Comparison of ENCODE assay signal across 8 mouse cellular contexts in the genomic region with DNA sequence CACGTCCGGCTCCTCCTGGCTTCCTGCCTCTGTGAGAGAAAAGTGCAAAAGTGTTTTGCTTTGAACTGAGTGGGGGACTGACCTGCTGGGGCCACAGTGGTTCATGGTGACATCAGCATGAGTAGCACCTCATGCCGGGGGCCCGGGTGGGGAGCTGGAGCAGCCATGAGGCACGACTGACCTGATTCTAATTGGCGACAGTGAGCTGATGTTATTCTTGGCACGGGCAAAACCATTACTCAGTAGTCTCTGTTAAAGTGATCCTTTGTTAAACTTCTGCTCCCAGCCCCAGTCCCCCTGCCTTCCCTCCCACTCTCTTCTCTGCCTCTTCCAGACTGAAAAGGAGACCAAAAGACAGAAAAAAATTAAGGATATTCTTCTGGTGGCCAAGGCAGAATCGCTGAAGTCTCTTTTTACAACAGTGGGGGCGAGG.
DNase-seq lines count a peak whose midpoint lies in the region; ATAC-seq and TF ChIP-seq lines count a peak whose summit lies in the region.

No protein-coding gene starts in this region.

- H3K36me3 ChIP-seq in hindbrain, embryonic 16.5 days (ENCODE audit: control insufficient read depth, insufficient read depth, low read length): no peaks in the 10 kb centered on the region; the same call in 1 of the 2 replicates
- H3K36me3 ChIP-seq in lung, postnatal 0 days (ENCODE audit: insufficient read depth, low read length): no peaks in the 10 kb centered on the region
- H3K36me3 ChIP-seq in testis, adult 2 months (ENCODE audit: control insufficient read depth, insufficient read depth, low read length): peaks cover 2% of the 10 kb centered on the region; the same call in 1 of the 2 replicates

- no peak for TF ChIP-seq POLR2A in testis, adult 2 months (IDR thresholded peaks at IDR 0.05; ENCODE audit: control insufficient read depth, low read depth, low read length)

- peak overlapping the region; percentile 83 for H3K27ac ChIP-seq in left cerebral cortex, adult 2 months
- H3K27ac ChIP-seq in hindbrain, embryonic 16.5 days (ENCODE audit: low read depth, low read length): no peak overlapping the region
- H3K27ac ChIP-seq in lung, postnatal 0 days (ENCODE audit: low read length): peak overlapping the region; percentile 43; the same call in 1 of the 2 replicates
- peak overlapping the region; percentile 64 for H3K27ac ChIP-seq in testis, adult 2 months (ENCODE audit: control insufficient read depth, insufficient read depth, low read depth, low read length)

- peaks cover 7% of the 10 kb centered on the region for H3K4me1 ChIP-seq in hindbrain, embryonic 16.5 days (ENCODE audit: control insufficient read depth, insufficient read depth, low read depth, low read length)
- H3K4me1 ChIP-seq in lung, postnatal 0 days (ENCODE audit: insufficient read depth, low read depth, low read length): peaks cover 6% of the 10 kb centered on the region; the same call in 1 of the 2 replicates
- peaks cover 2% of the 10 kb centered on the region; the same call in 1 of the 2 replicates for H3K4me1 ChIP-seq in testis, adult 2 months (ENCODE audit: control insufficient read depth, insufficient read depth, low read length)

- no peak for TF ChIP-seq EP300 in lung, postnatal 0 days (IDR thresholded peaks at IDR 0.05)

- intact Hi-C loops in left cerebral cortex, adult 2 months (cut with DNase I): loop anchor here (2.0 to 5.0 kb wide), 2 partner anchors 44 to 77 kb away; a partner anchor contains a TSS

- ATAC-seq in hindbrain, embryonic 16.5 days: peak; percentile 76
- ATAC-seq in lung, postnatal 0 days: peak; percentile 63

- no peak overlapping the region for H3K4me3 ChIP-seq in left cerebral cortex, adult 2 months
- no peak overlapping the region for H3K4me3 ChIP-seq in hindbrain, embryonic 16.5 days (ENCODE audit: low read length)
- H3K4me3 ChIP-seq in lung, postnatal 0 days (ENCODE audit: low read depth, low read length): no peak overlapping the region
- no peak overlapping the region for H3K4me3 ChIP-seq in testis, adult 2 months (ENCODE audit: control insufficient read depth, low read depth, low read length)

- no peaks in the 10 kb centered on the region for H3K9me3 ChIP-seq in hindbrain, embryonic 16.5 days (ENCODE audit: control insufficient read depth, low read length)
- no peaks in the 10 kb centered on the region for H3K9me3 ChIP-seq in lung, postnatal 0 days (ENCODE audit: low read length)

- no peak overlapping the region for H3K9ac ChIP-seq in hindbrain, embryonic 16.5 days (ENCODE audit: low read depth, low read length)
- H3K9ac ChIP-seq in lung, postnatal 0 days (replicated peaks; ENCODE audit: low read depth): no peak overlapping the region

- 34% methylated on average over 9 of the region's 9 CpGs for WGBS in hindbrain, embryonic 16.5 days
- 16% methylated on average over 9 of the region's 9 CpGs for WGBS in lung, postnatal 0 days

- H3K27me3 ChIP-seq in hindbrain, embryonic 16.5 days (replicated peaks; ENCODE audit: control insufficient read depth, insufficient read depth, low read length): no peaks in the 10 kb centered on the region
- no peaks in the 10 kb centered on the region for H3K27me3 ChIP-seq in lung, postnatal 0 days (replicated peaks; ENCODE audit: insufficient read depth, low read length)
- no peaks in the 10 kb centered on the region for H3K27me3 ChIP-seq in testis, adult 2 months (ENCODE audit: control insufficient read depth, insufficient read depth, low read length)

- TF ChIP-seq CTCF in left cerebral cortex, adult 2 months (IDR thresholded peaks at IDR 0.05): no peak
- TF ChIP-seq CTCF in lung, postnatal 0 days (IDR thresholded peaks at IDR 0.05): no peak
- no peak for TF ChIP-seq CTCF in testis, adult 2 months (IDR thresholded peaks at IDR 0.05; ENCODE audit: control insufficient read depth, insufficient read depth, insufficient replicate concordance, low read depth, low read length)

- no peak overlapping the region; the same call in 1 of the 2 replicates for H3K4me2 ChIP-seq in hindbrain, embryonic 16.5 days (ENCODE audit: low read length)
- no peak overlapping the region for H3K4me2 ChIP-seq in lung, postnatal 0 days (replicated peaks; ENCODE audit: low read depth, low read length)

- peak in 1 of 2 experiments; percentile 36 for DNase-seq in left cerebral cortex, adult 2 months (ENCODE audit: extremely low spot score in 1 of 2, low spot score in 2 of 2)
- no peak for DNase-seq in left cerebral cortex, adult 11 months (ENCODE audit: low spot score)
- peak; percentile 62 for DNase-seq in embryo, embryonic 11 days
- DNase-seq in gastrocnemius, postnatal 25 days: peak; percentile 64
- DNase-seq in lung, postnatal 0 days (ENCODE audit: low spot score): peak; percentile 65
- DNase-seq in cerebellum, adult 8-10 months: no peak

Comparison
In these comparisons a context has a peak if more than half of its experiments do, and no peak if none do; other contexts are left out.
1. DNase-seq: peak in embryo, embryonic 11 days (single experiment), gastrocnemius, postnatal 25 days (single experiment) and lung, postnatal 0 days (single experiment); none in left cerebral cortex, adult 11 months (single experiment) and cerebellum, adult 8-10 months (single experiment).